Mouse (Mus musculus): ENCODE data around the gene Pcyox1.
A peak's percentile ranks its signal among the peaks of the same experiment; 100 is the strongest.

Pcyox1 gene

GRCm38 (mm10) chr6:86396581-86397256, at the start of gene Pcyox1:
Gene Pcyox1, minus strand, starts transcription at chr6:86397154.
- DNase-seq (ENCODE audit: low spot score), result peak; percentile 88

- DNase-seq (ENCODE audit: low spot score), result no peak
Measured at GRCm38 (mm10) chr6:86445551-86445950, 48.6 kb upstream of the Pcyox1 start.

- no peak for DNase-seq (ENCODE audit: low spot score)
Measured at GRCm38 (mm10) chr6:86441571-86441970, 44.6 kb upstream of the Pcyox1 start.

- DNase-seq (ENCODE audit: low spot score), result no peak
Measured at GRCm38 (mm10) chr6:86439531-86439930, 42.6 kb upstream of the Pcyox1 start.

GRCm38 (mm10) chr6:86439119-86439496, 42.2 kb upstream of the Pcyox1 start:
- DNase-seq (ENCODE audit: low spot score), result no peak

- DNase-seq (ENCODE audit: low spot score), result peak; percentile 96
Measured at GRCm38 (mm10) chr6:86438272-86439118, 41.5 kb upstream of the Pcyox1 start, which contains the start of gene C87436. Gene C87436, plus strand, starts transcription at chr6:86438374.

GRCm38 (mm10) chr6:86437711-86438110, 40.8 kb upstream of the Pcyox1 start:
- peak; percentile 35 for DNase-seq (ENCODE audit: low spot score)

GRCm38 (mm10) chr6:86433696-86434095, 36.7 kb upstream of the Pcyox1 start:
- DNase-seq (ENCODE audit: low spot score), result no peak

- DNase-seq (ENCODE audit: low spot score), result no peak
Measured at GRCm38 (mm10) chr6:86431531-86431930, 34.6 kb upstream of the Pcyox1 start.

- no peak for DNase-seq (ENCODE audit: low spot score)
Measured at GRCm38 (mm10) chr6:86426358-86426757, 29.4 kb upstream of the Pcyox1 start, which contains the start of gene Gm44790. Gene Gm44790, plus strand, starts transcription at chr6:86426658.

GRCm38 (mm10) chr6:86420491-86420890, 23.5 kb upstream of the Pcyox1 start:
- DNase-seq (ENCODE audit: low spot score), result no peak

GRCm38 (mm10) chr6:86419239-86419638, 22.3 kb upstream of the Pcyox1 start:
- DNase-seq (ENCODE audit: low spot score), result no peak

GRCm38 (mm10) chr6:86418711-86419110, 21.8 kb upstream of the Pcyox1 start:
- no peak for DNase-seq (ENCODE audit: low spot score)

- DNase-seq (ENCODE audit: low spot score), result no peak
Measured at GRCm38 (mm10) chr6:86406306-86406705, 9.4 kb upstream of the Pcyox1 start.

GRCm38 (mm10) chr6:86404996-86405395, 8.0 kb upstream of the Pcyox1 start:
- no peak for DNase-seq (ENCODE audit: low spot score)

- DNase-seq (ENCODE audit: low spot score), result peak; percentile 96
Measured at GRCm38 (mm10) chr6:86404100-86404861, 7.3 kb upstream of the Pcyox1 start, which contains the start of gene Tia1. Gene Tia1, plus strand, starts transcription at chr6:86404219.

GRCm38 (mm10) chr6:86403728-86404099, 6.8 kb upstream of the Pcyox1 start:
- DNase-seq (ENCODE audit: low spot score), result peak; percentile 95

- DNase-seq (ENCODE audit: low spot score), result no peak
Measured at GRCm38 (mm10) chr6:86402681-86403607, 6.0 kb upstream of the Pcyox1 start.

- peak; percentile 71 for DNase-seq (ENCODE audit: low spot score)
Measured at GRCm38 (mm10) chr6:86400972-86401371, 4.0 kb upstream of the Pcyox1 start.

- no peak for DNase-seq (ENCODE audit: low spot score)
Measured at GRCm38 (mm10) chr6:86399995-86400394, 3.0 kb upstream of the Pcyox1 start.

GRCm38 (mm10) chr6:86398986-86399385, 2.0 kb upstream of the Pcyox1 start:
- no peak for DNase-seq (ENCODE audit: low spot score)
